Mouse (Mus musculus): Measurements from ENCODE around the gene Efna5.
A peak's percentile ranks its signal among the peaks of the same experiment; 100 is the strongest.

Efna5 gene

GRCm38 (mm10) chr17:62789291-62790290, 91.5 kb downstream of the Efna5 start:
- no peak for DNase-seq (ENCODE audit: low spot score in 2 of 2)

GRCm38 (mm10) chr17:62788783-62789182, 92.3 kb downstream of the Efna5 start:
- DNase-seq (ENCODE audit: low spot score in 2 of 2), result no peak

GRCm38 (mm10) chr17:62787855-62788254, 93.3 kb downstream of the Efna5 start:
- no peak for DNase-seq (ENCODE audit: low spot score in 2 of 2)

GRCm38 (mm10) chr17:62786602-62786907, 94.6 kb downstream of the Efna5 start:
- no peak for DNase-seq (ENCODE audit: low spot score in 2 of 2)

- no peak for DNase-seq (ENCODE audit: low spot score in 2 of 2)
Observed at GRCm38 (mm10) chr17:62785781-62786601, 95.1 kb downstream of the Efna5 start.

- no peak for DNase-seq (ENCODE audit: low spot score in 2 of 2)
Observed at GRCm38 (mm10) chr17:62784274-62785171, 96.6 kb downstream of the Efna5 start.

GRCm38 (mm10) chr17:62783524-62784273, 97.4 kb downstream of the Efna5 start:
- peak; percentile 67 to 81 for DNase-seq (ENCODE audit: low spot score in 2 of 2)

- no peak for DNase-seq (ENCODE audit: low spot score in 2 of 2)
Observed at GRCm38 (mm10) chr17:62782826-62783404, 98.2 kb downstream of the Efna5 start.

- DNase-seq (ENCODE audit: low spot score in 2 of 2), result no peak
Observed at GRCm38 (mm10) chr17:62781120-62781519, 100.0 kb downstream of the Efna5 start.

- no peak for DNase-seq (ENCODE audit: low spot score in 2 of 2)
Observed at GRCm38 (mm10) chr17:62777858-62778564, 103.1 kb downstream of the Efna5 start.

GRCm38 (mm10) chr17:62776710-62777109, 104.4 kb downstream of the Efna5 start:
- DNase-seq (ENCODE audit: low spot score in 2 of 2), result no peak

- no peak for DNase-seq (ENCODE audit: low spot score in 2 of 2)
Observed at GRCm38 (mm10) chr17:62775976-62776375, 105.1 kb downstream of the Efna5 start.

GRCm38 (mm10) chr17:62775401-62775800, 105.7 kb downstream of the Efna5 start:
- DNase-seq (ENCODE audit: low spot score in 2 of 2), result no peak

GRCm38 (mm10) chr17:62774749-62775148, 106.4 kb downstream of the Efna5 start:
- DNase-seq (ENCODE audit: low spot score in 2 of 2), result no peak

GRCm38 (mm10) chr17:62766705-62767104, 114.4 kb downstream of the Efna5 start:
- DNase-seq (ENCODE audit: low spot score in 2 of 2), result no peak

- DNase-seq (ENCODE audit: low spot score in 2 of 2), result no peak
Observed at GRCm38 (mm10) chr17:62765165-62765564, 116.0 kb downstream of the Efna5 start.

- no peak for DNase-seq (ENCODE audit: low spot score in 2 of 2)
Observed at GRCm38 (mm10) chr17:62756951-62757350, 124.2 kb downstream of the Efna5 start.

- no peak for DNase-seq (ENCODE audit: low spot score in 2 of 2)
Observed at GRCm38 (mm10) chr17:62755635-62756034, 125.5 kb downstream of the Efna5 start.

- DNase-seq (ENCODE audit: low spot score in 2 of 2), result no peak
Observed at GRCm38 (mm10) chr17:62754638-62755037, 126.5 kb downstream of the Efna5 start.

GRCm38 (mm10) chr17:62752381-62752889, 128.7 kb downstream of the Efna5 start:
- DNase-seq (ENCODE audit: low spot score in 2 of 2), result no peak
